Mouse (Mus musculus): Measurements from ENCODE around the gene Krt75. TPM values are rescaled to one million over a fixed set of nuclear protein-coding genes. Genes with fewer than 3 reads are reported as not detected.

Gene Krt75
- not detected for total RNA-seq (2023)

GRCm38 (mm10) chr15:101573796-101574345 is at the start of gene Krt75:
Gene Krt75, minus strand, starts transcription at chr15:101573904.

GRCm38 (mm10) chr15:101562850-101563249 is 10.9 kb downstream of the Krt75 start, which contains the start of gene Krt90:
Gene Krt90, minus strand, starts transcription at chr15:101562950.

GRCm38 (mm10) chr15:101550567-101550966 is 23.1 kb downstream of the Krt75 start, which contains the start of gene Krt82:
Gene Krt82, minus strand, starts transcription at chr15:101550667.

GRCm38 (mm10) chr15:101532720-101533119 is 41.0 kb downstream of the Krt75 start, which contains the start of gene Krt84:
Gene Krt84, minus strand, starts transcription at chr15:101532820.

GRCm38 (mm10) chr15:101517161-101517560 is 56.5 kb downstream of the Krt75 start, which contains the start of gene Gm49425:
Gene Gm49425, minus strand, starts transcription at chr15:101517261.

Other genes starting within 250 kb of the Krt75 start
- gene Krt80, start 203.7 kb downstream of the Krt75 start, total RNA-seq (2023): 1.3 TPM
- not detected for gene Krt7, start 162.9 kb downstream of the Krt75 start, total RNA-seq (2023)
- not detected for gene Krt87, start 135.1 kb downstream of the Krt75 start, total RNA-seq (2023)
- not detected for gene Krt88, start 126.2 kb downstream of the Krt75 start, total RNA-seq (2023)
- not detected for gene Krt81, start 110.2 kb downstream of the Krt75 start, total RNA-seq (2023)
- not detected for gene Krt86, start 100.4 kb downstream of the Krt75 start, total RNA-seq (2023)
- gene Krt83, start 82.4 kb downstream of the Krt75 start, total RNA-seq (2023): not detected
- gene Gm49425, start 56.6 kb downstream of the Krt75 start, total RNA-seq (2023): not detected
- not detected for gene Krt84, start 41.1 kb downstream of the Krt75 start, total RNA-seq (2023)
- gene Krt82, start 23.2 kb downstream of the Krt75 start, total RNA-seq (2023): not detected
- gene Krt90, start 11.0 kb downstream of the Krt75 start, total RNA-seq (2023): not detected
- not detected for gene Gm5414, start 54.3 kb upstream of the Krt75 start, total RNA-seq (2023)
- not detected for gene Gm5478, start 73.5 kb upstream of the Krt75 start, total RNA-seq (2023)
- gene Krt6b, start 106.4 kb upstream of the Krt75 start, total RNA-seq (2023): not detected
- not detected for gene Krt6a, start 120.4 kb upstream of the Krt75 start, total RNA-seq (2023)
- not detected for gene Krt5, start 139.0 kb upstream of the Krt75 start, total RNA-seq (2023)
- gene Krt71, start 169.2 kb upstream of the Krt75 start, total RNA-seq (2023): not detected
- not detected for gene Krt72, start 212.6 kb upstream of the Krt75 start, total RNA-seq (2023)
- not detected for gene Krt73, start 228.4 kb upstream of the Krt75 start, total RNA-seq (2023)
- not detected for gene Krt2, start 244.3 kb upstream of the Krt75 start, total RNA-seq (2023)

All from CD8-positive naive resting alpha-beta T cell, adult 57 days (primary cell).